Mouse (Mus musculus) cerebellum, adult 11-12 months (tissue): Measurements from ENCODE around the gene Smpd1.
A peak's percentile ranks its signal among the peaks of the same experiment; 100 is the strongest.

Experiments used
- DNase-seq: peaks from one replicate; pipeline ENCODE4 v3.0.0; 2022

Gene Smpd1

DNA sequence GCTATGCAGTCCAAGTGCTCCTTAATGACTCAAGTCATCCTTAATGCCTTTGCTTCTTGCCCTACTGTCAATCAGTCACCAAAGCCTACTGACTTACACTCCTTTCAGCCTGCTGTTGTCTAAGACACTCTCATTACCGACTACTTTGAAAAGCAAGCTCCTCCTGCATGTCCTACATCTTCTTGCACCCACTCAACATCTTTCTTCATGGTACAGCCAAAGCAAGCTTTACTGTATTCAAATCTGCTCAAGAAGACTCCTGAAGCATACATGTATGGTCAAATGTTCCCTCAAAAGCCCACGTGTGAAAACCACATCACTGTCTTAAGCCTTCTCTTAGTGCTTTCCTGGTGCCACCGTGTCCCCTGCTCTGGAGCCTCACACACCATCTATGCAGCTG, 9.2 kb downstream of the Smpd1 start:
- DNase-seq = no peak

DNA sequence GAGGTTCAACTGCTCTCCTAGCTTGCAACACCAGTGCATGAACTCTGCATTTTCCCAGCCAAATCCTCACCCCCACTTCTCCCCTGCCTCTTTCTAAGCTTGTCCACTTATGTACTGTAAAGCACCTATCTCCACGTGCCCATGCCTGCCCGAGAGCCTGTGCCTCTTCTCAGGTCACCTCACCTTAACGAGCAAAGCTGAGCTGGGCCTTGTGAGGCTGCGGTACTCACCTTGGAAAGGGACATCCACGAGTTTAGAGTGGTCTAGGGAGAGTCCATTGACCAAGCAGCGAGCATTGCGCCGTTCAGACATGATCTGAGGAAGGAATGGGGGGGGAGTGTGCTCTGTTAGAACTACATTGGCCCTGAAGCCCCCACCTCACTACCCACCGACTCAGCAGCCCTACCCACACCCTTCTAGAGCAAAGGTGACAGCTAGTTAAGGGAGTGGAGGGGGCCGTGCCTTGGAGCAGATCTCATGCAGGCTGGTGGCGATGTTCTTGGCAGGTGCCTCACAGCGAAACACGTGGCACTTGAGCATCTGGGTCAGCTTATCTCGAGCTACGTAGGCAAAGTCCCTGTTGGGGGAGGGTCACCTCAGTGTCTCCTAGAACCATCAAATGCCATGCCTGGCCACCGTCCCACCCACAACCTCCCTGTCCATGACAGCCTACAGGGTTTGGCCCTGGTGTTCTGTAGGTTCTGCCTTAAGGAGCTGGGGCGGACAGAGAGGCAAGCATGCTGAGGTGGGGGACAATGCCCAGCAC, 11.1 kb downstream of the Smpd1 start:
- DNase-seq = peak; percentile 55

DNA sequence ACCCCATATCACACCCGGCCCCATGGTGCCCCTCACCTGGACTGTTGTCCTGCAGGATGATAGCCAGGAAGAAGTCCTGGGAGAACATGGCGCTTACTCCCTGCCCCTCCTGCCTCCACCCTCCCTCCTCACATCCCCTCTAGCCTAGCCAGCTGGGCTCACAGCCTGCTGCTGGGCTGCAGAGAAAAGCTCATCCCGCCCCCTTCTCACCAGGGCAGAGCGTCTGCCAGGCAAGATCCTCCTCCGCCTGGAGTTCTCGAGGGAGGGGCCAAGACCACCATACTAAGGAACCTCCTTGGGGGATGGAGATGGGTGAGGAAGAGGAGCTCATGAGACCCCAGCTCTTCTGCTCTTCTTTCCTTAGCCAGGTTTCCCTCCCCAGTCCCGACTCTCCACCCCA, 14.4 kb downstream of the Smpd1 start:
- DNase-seq = peak; percentile 84

DNA sequence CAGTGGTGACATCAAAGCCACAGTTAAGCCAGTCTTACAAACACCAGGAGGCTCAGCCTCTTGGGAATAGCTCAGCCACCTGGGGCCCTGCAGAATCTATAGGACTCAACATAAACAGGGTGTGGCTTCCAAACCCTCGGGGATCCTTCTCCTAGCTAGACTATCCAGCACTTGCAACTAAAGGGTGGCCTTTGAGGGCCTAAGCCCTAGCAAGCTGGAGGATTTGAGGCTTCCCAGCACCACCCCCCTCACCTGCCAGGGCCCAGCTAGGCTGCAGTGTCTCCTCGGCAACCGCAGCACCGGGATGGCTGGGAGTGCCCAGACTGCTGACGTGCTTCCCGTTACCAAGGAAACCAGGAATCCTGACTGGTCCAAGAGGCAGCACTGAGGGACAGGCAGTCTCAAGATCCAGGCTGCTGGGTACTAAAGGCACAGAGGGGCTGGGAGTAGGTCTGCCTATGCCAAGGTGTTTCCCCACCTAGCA, 14.9 kb downstream of the Smpd1 start:
- peak; percentile 91 for DNase-seq

DNA sequence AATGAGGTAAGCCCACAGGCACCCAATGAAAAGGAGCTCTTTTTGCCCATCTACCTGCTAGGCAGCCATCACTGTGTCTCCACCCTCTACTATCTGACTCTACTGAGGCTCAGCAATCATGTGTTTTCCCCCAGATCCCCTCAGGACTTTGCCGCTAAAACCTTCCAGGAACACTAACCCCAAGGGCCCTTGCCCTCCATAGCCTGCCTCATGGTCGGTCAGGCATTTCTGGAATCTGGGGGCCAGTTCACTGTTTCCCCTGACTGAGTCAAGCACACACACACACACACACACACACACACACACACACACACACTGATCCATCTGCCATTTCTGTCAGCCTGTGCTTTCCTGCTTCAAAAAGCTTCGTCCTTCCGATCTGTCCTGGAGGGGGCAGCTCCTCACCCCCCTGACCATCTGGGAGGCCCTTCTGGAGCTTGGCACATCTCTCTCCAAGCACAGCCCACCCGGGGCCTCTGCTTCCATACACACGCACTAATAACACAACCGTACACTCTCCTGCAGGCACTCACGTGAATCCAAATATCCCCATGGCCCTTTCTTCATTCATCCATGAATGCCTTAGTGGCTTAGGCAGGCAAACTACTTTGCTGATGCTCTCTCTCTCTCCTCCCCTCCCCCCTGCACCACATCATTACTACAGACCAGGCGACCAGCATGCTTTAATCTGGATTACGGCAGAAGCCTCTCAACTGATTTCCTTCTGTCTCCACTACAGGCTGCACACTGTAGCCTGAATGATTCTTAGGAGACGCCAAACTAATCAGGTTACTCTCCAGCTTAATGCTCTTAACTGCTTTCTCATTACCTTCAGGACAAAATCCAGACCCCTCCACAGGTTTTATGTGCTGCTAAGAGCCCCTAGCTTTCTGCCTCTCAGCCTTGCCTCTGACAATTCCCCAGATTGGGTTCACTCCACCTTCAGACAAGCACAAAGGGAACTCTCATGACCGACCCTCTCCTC, 15.6 kb downstream of the Smpd1 start:
- DNase-seq = peak; percentile 94

DNA sequence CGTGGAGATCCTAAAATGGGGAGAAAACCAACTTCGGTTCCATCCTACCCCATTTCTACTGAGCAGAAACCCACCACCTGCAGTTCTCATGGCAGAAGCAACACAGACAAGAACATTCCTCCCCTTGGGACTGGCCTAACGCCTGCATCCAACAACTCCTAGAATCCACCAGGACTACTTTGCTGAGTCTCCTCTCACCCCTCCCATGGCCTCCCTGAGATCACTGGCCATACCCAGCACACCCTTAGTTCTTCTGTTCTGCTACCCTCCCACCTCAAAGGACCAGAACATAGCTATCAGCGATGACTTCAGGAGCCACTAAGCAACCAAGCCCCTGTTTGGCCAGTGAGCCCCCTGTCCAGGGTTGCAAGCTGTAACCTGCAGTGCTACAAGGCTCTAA, 16.6 kb downstream of the Smpd1 start:
- DNase-seq = peak; percentile 46

DNA sequence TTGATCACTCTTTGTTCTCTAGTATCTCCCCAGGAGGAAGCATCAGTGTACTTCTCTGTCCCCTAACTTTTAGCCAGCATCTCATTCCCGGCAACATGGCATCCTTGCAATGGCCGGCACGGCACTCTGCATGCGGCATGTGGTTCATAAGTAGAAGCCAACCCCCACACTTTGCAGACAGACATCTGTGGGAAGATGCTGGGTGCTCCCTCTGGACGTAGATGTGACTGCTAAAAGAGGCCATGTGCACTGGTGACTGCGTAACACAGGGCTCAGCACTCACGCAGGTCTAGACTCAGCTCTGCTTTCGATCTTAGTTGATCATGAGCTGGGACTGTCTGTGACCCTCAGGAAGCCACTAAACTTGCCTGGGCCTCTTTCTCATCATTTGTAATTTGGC, 18.8 kb downstream of the Smpd1 start:
- DNase-seq = peak; percentile 22

DNA sequence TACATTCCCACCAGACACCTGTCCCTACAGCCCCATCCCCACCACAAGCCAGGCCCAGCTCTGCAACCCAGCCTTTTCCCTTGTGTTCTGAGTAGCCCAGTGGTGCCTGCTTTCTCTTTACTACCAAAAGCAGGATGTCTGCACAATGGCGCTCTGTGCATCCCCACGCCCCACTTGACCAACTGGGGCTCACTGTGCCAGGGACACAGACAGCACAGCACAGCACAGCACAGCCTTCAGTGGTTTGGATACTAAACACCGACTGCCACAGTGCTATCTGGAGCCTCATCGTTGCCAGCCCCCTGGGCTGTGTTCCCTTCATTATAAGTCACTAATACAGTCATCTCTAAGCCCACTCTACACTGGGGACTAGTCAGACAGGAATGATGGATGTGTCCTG, 20.4 kb downstream of the Smpd1 start:
- no peak for DNase-seq

DNA sequence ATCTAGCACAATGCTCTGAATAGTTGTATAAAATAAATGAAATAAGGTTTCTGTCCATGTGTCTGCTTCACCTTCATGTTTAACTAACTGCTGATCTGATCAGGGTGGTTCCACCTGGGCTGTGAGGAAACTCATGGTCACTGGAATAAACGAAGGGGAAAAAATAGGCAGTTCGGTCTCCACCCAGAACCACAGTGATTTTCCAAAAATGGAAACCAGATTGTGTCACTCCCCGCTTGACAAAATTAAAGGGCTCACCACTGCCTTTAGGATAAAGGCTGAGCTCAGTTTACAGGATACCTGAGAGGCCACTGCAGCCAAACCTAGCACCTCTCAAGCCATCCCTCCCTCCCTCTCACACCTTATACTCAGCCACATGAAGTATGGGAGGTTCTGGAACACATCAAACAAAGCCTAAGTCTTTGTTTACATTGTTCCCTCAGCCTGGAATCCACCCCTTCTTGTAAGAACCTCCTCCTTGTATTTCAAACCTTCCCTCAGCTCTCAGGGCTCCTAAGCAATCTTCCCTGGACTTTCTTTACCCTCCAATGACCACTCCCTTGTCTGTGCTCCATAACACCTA, 22.1 kb downstream of the Smpd1 start:
- DNase-seq = peak; percentile 18

DNA sequence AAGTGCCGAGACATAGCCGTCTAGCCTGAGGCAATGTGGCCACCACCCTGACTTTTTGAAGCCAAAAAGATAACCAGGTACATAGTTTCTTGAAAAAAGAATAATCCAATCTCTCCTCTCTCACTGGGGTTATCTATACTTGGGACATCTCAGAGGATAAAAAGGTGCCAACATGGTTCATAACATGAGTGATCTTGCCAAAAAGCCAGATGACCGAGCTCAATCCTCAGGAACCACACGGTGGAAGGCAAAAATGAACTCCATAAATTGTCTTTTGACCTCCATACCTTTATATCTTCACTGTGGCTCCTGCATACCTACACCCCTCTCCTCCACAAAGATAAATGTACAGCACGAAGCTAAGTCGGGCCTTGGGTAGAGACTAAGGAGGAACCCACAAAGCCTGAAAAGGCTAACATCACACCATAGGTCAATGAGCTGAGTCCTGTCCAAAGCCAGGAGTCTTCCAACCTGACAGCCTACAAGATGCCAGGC, 23.3 kb downstream of the Smpd1 start:
- DNase-seq = peak; percentile 41

DNA sequence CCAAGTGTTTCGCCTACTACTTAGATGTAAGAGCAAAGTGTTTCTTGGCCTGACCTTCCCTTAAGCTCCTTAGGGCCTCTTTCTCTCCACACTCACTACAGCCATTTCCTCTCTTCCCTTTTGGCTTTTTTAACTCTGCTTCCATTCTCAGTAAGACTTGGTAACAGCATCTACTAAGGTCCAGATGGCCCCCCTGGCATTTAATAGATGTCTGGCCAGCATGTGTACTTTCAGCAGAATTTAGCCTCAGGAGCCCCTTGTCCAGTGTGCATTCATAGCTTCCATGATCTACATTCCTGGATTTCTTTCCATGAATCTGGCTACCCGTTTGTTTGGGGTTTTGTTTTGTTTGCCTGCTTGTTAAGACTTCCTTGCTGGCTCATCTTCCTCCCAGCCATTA, 24.3 kb downstream of the Smpd1 start:
- DNase-seq = peak; percentile 46

DNA sequence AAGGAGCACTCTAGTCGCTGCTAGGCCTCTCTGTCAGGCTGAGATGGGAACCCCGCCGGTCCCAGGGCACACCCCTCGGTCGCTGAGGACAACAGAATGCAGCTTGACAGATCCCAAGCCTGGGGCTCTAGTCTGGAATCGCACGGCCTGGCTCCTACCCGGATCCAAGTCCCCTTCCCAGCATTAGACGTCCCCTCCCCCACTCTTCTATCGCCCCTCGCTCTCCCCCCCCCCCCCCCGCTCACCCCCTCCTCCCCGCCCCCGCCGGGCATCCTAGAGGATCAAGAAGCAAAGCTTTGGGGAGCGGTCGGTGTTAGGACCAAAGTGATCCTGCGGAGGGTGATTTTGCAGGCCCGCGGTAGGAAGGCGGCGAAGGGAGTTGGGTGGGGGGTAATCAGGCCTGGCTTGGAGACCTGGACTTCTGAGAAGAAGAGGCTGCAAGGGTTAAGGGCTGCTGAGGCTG, 26.5 kb downstream of the Smpd1 start:
- peak; percentile 67 for DNase-seq

DNA sequence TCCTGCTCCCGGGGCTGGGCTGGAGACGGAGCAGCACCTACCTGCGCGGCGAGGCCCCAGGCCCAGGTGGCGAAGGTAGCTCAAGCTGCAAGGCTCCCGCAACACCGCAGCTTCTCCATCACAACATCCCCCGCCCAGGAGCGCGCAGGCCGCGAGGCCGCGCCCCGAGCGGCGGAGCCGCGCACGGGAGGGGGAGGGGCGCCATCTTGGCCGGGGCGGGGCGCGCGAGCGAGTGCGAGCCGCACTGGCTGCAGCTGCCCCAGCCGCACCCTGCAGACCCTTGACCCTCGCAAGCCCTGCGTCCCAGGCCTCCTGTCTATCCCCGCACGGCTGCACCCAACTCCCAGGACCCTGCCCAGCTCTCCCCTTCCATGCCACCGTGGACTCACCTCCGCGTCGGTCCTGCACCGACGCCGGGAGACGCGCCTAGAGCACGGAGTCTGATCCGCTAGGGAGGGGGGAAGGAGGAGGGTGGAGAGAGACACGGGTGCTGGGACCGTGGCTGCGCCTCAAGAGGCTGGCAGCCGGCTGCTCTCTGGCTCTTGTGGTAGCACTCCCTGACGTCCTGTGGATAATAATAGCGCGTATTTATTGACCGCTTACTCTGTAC, 27.0 kb downstream of the Smpd1 start, which contains the start of gene Apbb1:
Apbb1 (minus strand) TSS at position 560 of the 610 bp plus-strand sequence.
- DNase-seq = peak; percentile 90

DNA sequence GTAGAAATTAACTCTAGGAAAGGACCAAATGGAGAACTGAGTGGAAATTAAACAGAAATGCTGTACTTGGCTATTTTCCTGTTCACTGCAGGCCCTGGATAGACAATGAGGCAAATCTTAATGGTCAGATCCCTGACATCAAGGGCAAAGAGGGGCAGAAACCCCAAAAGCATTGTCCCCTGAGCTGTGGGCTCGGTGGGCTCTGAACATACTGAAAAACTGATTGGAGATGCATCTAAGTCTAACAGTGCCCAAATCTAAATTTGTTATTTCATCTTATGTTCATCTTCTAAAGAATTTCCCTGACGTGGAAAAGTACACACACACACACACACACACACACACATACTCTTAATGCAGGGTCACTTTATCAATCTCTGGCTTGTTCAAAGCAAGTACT, 27.8 kb downstream of the Smpd1 start:
- no peak for DNase-seq

DNA sequence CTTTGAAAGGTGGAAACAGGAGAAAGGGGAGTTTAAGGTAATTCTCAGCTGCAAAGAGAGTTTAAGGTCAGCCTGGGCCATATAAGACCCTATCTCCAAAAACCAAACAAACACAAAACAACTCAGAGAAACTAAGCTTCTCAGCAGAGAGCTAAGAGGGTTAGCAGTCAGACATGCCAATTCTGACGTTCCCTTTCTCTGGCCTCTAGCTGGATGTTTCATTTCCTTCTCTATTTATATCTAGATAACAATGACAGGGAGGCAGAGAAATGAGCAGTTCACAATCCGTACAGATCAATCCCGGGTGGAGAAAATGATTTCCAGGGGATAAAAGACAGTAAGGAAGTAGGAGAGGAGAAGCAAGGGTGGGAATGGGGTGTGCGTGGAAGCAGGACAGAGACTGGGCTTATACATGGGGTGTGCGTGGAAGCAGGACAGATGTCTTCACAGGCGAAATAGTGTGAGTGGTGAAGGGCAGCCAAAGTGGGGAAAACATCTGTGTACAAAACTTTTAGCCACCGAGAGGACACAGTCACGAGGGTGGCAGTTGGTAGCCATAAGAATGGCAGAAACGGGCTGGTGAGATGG, 34.3 kb downstream of the Smpd1 start:
- no peak for DNase-seq

DNA sequence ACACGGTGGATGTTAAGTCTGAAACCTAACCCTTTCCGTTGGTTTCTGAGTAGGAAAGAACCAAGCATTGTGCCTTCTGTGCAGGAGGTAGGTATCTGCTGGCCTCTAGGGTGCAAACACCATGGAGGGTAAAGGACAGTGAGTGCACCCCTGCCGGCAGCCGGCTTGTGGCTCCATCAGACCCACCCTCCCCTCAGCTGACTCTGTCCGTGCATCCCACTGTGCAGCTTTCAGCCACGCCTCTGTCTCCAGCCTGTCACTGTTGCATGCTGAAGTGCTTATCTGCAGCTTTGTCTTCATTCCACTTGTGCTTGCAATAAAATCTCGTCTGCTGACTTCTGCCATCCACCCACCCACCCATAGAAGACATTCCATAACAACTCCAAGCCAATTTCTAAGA, 35.9 kb downstream of the Smpd1 start:
- DNase-seq = no peak

DNA sequence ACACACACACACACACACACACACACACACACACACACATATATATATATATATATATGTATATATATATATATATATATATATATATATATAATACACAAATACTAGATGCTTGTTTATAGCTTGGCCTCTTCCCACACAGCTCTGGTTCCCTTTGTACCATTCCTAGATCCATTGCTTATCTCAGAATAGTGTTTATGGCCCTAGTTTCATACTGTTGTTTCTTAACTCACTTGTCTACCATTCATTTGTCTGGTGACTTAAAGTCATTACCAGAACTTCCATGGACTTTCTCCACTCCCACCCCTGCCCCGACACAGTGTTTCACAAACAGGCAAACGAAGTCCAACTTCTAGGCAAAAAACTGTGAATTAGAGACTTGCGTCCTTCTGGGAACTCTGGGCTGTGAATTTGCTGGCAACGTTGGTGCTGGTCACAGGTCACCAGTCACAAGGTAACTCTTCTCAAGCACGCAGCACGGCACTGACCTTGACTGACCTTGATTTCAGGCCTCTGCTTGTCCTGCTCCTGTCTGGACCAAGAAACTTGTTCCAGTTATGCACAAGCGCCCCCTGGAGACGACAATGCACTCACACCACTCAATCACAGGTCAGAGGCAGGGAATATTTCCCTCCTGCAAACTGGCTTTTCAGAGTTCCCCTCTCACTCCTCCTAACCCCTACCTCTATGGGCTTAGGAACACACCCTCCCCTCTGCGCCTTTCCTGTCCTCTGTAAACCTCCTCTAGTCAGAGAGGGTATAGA, 48.9 kb downstream of the Smpd1 start:
- peak; percentile 69 for DNase-seq
